Mouse (Mus musculus) bone marrow macrophage, adult 2 months (primary cell): ENCODE data around the gene Fam43b. TPM values are rescaled to one million over a fixed set of nuclear protein-coding genes. Genes with fewer than 3 reads are reported as not detected.
A peak's percentile ranks its signal among the peaks of the same experiment; 100 is the strongest.

Experiments
- H3K27ac ChIP-seq: 2 replicates; pipeline ENCODE4 v1.5.1; 2012; ENCODE audit warnings: low read depth, low read length; ENCODE audit not compliant: insufficient read depth
- H3K4me1 ChIP-seq: 2 replicates; pipeline ENCODE4 v1.6.1; 2012; ENCODE audit warnings: low read length; ENCODE audit not compliant: control insufficient read depth, insufficient read depth
- H3K4me3 ChIP-seq: 2 replicates; pipeline ENCODE4 v1.5.1; 2012; ENCODE audit warnings: mild to moderate bottlenecking, low read length, moderate library complexity; ENCODE audit not compliant: insufficient read depth
- CTCF ChIP-seq: IDR thresholded peaks from 2 replicates; pipeline ENCODE4 v1.5.1; 2012; ENCODE audit warnings: low read depth, mild to moderate bottlenecking, low read length, moderate library complexity
- POLR2A ChIP-seq: IDR thresholded peaks from 2 replicates; pipeline ENCODE4 v1.6.1; 2012; ENCODE audit warnings: mild to moderate bottlenecking, low read depth, low read length, borderline replicate concordance
- polyA plus RNA-seq: library from polyadenylated mRNA; stranded (reverse); fragments of >200 nt; gene quantifications from 2 replicates; pipeline ENCODE4 v1.2.4, GENCODE M21; 2012; ENCODE audit not compliant: missing spikeins, insufficient read depth, insufficient read length

Gene Fam43b
- polyA plus RNA-seq, 1 experiment: not detected

GRCm38 (mm10) chr4:138393703-138394102, 2.6 kb downstream of the Fam43b start:
- no peak overlapping the region for H3K27ac ChIP-seq
- no peaks in the 10 kb centered on the region for H3K4me1 ChIP-seq
- H3K4me3 ChIP-seq: no peak overlapping the region
- TF ChIP-seq POLR2A: no peak
- no peak for TF ChIP-seq CTCF

- Histone ChIP-seq H3K4me3 (no peak overlapping the region), H3K27ac (no peak overlapping the region), H3K4me1 (no peaks in the 10 kb centered on the region)
- TF ChIP-seq CTCF (no peak), POLR2A (no peak)
These were observed 12.5 kb downstream of the Fam43b start for GRCm38 (mm10) chr4:138383789-138384188.

GRCm38 (mm10) chr4:138382462-138382861, 13.9 kb downstream of the Fam43b start:
- no peaks in the 10 kb centered on the region for H3K4me1 ChIP-seq
- peak; percentile 16; the same call in 1 of the 2 replicates for TF ChIP-seq CTCF
- TF ChIP-seq POLR2A: no peak
- no peak overlapping the region for H3K27ac ChIP-seq
- no peak overlapping the region for H3K4me3 ChIP-seq

GRCm38 (mm10) chr4:138380132-138380689, 16.1 kb downstream of the Fam43b start:
- H3K27ac ChIP-seq: no peak overlapping the region
- TF ChIP-seq CTCF (no peak), POLR2A (no peak)
- H3K4me1 ChIP-seq: no peaks in the 10 kb centered on the region
- H3K4me3 ChIP-seq: no peak overlapping the region

GRCm38 (mm10) chr4:138379091-138379840, 17.1 kb downstream of the Fam43b start:
- Histone ChIP-seq H3K4me3 (no peak overlapping the region), H3K4me1 (no peaks in the 10 kb centered on the region), H3K27ac (no peak overlapping the region)
- peak; percentile 80 for TF ChIP-seq CTCF
- TF ChIP-seq POLR2A: no peak

GRCm38 (mm10) chr4:138377526-138377925, 18.8 kb downstream of the Fam43b start:
- no peaks in the 10 kb centered on the region for H3K4me1 ChIP-seq
- TF ChIP-seq CTCF (no peak), POLR2A (no peak)
- H3K27ac ChIP-seq: no peak overlapping the region
- no peak overlapping the region for H3K4me3 ChIP-seq

GRCm38 (mm10) chr4:138375117-138375516, 21.2 kb downstream of the Fam43b start:
- no peaks in the 10 kb centered on the region for H3K4me1 ChIP-seq
- no peak overlapping the region for H3K4me3 ChIP-seq
- H3K27ac ChIP-seq: no peak overlapping the region
- TF ChIP-seq CTCF (no peak), POLR2A (no peak)

GRCm38 (mm10) chr4:138370996-138371516, 25.3 kb downstream of the Fam43b start:
- TF ChIP-seq CTCF: no peak
- TF ChIP-seq POLR2A: no peak
- H3K27ac ChIP-seq: no peak overlapping the region
- peaks cover 3% of the 10 kb centered on the region for H3K4me1 ChIP-seq
- no peak overlapping the region for H3K4me3 ChIP-seq

- Histone ChIP-seq H3K4me1 (peaks cover 3% of the 10 kb centered on the region), H3K4me3 (no peak overlapping the region), H3K27ac (no peak overlapping the region)
- TF ChIP-seq POLR2A: no peak
- TF ChIP-seq CTCF: no peak
These were observed 27.6 kb downstream of the Fam43b start for GRCm38 (mm10) chr4:138368498-138369260.
